Mouse (Mus musculus) A20 (cell line): Measurements from ENCODE around the gene Anks1b.

Source experiments
- DNase-seq: peaks from one replicate; pipeline ENCODE4 v3.0.0-alpha.2; 2011; ENCODE audit warnings: low read depth, low spot score

Gene Anks1b

DNA sequence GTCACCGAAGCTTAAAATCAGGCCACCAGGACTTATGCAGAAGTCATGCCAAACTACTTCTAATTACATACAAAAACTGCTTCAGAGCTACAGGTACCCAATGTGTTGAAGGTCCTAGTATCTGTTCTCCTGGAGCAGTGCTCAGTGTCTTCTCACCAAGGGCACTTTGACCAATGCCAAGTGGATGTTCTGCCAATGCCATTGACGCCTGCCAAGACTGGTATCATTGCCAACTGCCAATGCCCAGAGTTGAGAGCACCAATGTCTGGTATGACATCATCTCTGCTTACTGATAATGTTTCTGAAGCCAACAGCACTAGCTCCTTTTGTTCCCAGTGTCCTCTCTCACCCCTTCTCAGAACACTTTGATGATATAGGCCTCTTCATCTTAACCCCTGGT is 793.4 kb downstream of the Anks1b start:
- DNase-seq = no peak

DNA sequence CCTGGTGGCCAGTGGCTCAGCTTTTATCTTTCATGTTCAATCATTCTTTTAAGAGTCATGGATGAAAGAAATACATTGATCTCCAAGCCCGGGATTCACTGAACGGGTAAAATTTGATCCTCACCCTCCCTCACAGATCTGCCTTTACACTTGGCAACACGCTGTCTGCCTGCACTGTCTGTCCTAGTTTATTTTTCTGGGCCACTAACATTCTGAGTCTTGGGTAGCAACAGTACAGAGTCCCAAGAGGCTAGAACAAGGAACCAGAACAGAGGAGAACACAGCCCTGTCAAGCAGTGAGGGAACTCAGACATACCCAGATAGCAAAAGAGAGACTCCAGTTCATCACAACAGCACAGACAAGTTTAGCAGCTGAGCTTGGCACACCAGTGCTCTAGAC is 797.0 kb downstream of the Anks1b start:
- no peak for DNase-seq

DNA sequence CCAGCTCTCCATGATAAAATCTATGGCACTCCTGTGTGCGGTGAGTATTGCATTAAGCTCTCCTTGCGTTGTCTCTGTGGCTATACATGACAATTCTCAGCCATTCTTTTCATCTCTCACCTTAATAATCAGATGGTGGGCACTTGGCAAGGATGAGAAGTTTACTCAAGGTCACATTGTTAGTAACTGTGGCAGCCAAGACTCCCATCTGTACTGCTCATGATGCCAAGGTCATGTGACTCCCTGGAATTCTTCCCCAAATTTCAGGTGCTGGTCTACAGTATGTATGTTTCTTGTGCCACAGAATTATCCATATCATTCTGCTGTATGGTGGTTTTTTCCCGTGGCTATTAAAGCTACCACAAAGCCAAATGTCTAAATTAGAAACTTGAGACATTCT is 798.8 kb downstream of the Anks1b start:
- no peak for DNase-seq

DNA sequence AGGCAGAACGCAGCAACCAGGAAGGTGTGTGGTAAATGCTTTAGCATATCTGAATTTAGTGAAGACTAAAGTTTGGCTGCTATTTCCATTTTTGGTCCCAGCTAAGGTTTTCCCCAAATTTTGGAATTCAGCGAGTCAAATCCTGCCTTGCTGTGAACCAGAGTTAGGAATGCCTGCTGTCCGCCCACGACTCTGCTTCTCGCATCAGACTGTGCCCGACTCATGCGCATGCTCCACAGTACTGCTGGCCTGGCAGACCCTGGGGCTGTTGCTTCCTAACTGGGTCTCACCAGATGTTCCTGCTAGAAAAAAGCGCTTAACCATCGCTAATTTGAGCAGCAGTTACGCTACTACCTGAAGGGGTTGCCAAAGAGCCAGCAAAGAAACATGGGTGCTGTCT is 801.1 kb downstream of the Anks1b start:
- DNase-seq = no peak

GRCm38 (mm10) chr10:90677421-90677820 is 804.1 kb downstream of the Anks1b start:
- no peak for DNase-seq

DNA sequence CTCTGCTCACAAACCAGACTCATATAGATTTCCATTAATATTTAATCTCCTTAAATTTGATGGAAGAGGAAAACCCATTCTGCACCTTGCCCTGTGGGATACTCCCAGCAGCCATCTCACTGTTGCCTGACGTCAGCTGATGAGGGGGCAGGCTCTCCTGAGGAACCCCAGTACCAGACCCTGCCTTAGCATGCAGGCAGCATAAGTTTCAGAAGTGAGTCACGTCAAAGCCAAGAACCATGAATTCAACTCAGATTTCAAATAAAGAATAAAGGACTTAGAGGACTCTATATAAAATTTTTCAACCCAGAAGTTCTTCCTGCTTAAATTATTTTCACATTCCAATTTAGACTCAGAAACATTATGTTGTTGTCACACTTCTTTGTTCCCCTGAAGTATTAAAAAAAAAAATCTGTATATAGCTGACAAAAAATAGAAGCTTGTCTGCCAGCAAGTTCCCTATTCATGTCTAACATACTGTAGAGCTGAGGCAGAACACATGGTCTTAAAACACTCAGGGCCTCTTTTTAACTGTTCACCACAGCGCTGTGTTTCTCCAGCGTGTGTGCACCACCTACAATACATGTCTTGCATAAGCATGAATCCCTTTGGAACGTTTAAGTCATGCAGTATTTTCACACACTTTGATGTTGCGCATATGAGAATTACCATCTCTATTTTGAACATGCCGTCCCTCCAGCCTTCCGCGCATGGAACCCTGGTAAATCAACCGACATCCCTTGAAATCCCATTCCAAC is 806.6 kb downstream of the Anks1b start:
- no peak for DNase-seq

DNA sequence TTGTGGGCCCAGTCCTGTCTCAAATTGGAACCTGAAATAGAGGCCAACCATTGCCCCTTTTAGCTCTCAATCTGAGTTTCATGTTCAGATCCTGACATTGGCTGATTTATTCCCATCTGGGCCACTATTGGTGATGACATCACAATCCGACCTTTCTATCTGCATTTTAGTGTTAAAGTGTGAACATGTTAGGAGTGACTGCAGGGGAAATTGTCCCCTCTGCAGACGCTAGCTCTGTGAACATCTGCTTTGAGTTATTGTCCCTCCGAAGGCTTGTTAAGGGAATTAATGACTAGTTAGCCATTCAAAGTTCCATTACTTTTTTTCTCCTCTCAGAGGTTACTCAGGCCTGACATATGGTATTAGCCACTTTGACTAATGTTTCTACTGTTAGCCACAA is 810.5 kb downstream of the Anks1b start:
- DNase-seq = no peak

DNA sequence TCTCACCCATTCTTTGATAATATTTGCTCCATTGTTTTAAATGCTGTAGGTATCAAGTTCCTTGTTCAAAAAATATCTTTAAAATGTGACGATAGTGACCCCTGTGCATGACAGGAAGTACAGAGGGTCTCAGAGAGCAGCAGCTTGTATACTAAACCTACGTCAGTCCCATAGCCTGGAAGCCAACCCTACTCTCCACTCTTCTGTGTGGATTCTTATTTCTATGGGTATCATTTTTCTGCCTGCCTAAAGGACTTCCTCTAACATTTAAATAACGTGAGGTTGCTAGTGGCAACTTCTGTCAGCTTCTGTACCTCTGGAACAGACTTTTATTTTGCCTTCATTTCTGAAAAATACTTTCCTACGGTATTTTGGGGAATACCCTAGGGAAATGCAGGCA is 812.1 kb downstream of the Anks1b start:
- no peak for DNase-seq

- no peak for DNase-seq
These were observed 814.8 kb downstream of the Anks1b start for GRCm38 (mm10) chr10:90688153-90688552.

- DNase-seq = no peak
These were observed 815.5 kb downstream of the Anks1b start for GRCm38 (mm10) chr10:90688696-90689252.

GRCm38 (mm10) chr10:90689854-90690513 is 816.7 kb downstream of the Anks1b start:
- peak; percentile 61 for DNase-seq

- DNase-seq = no peak
These were observed 823.4 kb downstream of the Anks1b start for GRCm38 (mm10) chr10:90696687-90697086.

- no peak for DNase-seq
These were observed 824.1 kb downstream of the Anks1b start for GRCm38 (mm10) chr10:90697413-90697812.

- no peak for DNase-seq
These were observed 825.9 kb downstream of the Anks1b start for GRCm38 (mm10) chr10:90699211-90699610.

DNA sequence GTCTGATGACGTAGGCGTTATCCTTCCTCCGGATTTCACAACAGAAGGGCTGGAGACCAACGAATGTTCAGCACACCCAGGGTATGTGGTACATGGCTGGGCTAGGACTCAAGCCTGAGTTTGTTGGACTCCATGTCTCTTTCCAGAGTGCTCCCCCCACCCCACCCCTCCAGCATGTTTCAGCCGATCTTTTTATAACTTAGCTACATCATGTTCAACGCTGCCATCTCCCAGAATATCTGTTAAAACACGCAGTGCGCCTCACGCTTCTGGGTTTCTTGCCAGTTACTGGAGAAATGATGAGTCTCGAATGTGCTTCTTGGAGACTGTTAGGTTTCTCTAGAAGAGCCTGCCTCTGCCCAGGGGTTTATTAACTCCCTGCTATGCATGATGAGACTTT is 831.3 kb downstream of the Anks1b start:
- no peak for DNase-seq

DNA sequence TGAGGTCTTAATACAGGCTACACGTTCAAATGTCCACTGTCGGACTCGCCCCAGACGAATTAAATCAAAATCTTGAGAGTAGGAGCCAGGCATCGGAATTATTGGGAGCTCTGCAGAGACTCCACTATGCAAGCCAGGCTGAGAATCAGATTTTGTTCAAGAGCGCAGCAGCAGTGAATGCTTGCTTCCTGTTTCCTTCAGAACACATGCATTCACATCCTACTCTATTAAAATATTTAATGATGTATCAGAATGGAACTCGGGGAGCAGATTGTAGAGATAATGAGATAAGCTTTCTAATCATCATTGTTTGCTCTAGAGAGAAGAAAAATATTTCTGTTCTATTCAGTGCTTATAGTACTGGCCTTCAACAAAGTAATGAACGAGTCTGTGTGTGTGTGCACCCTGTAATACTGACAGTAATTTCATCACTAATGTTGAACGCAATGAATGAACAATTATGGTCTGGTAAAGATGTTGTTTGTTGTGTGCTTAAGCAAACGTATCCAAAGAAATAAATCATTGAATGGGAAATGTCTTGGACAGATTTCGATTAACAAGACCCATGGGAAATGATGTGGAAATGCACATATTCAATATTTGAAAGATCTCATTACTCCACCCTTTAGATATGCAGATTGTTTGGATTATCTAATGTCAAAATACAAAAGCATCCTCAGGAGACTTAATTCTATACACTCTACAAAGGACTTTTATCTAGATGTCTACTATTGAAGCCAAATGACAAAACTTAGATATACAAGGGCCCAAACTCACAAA is 835.7 kb downstream of the Anks1b start:
- DNase-seq = no peak

DNA sequence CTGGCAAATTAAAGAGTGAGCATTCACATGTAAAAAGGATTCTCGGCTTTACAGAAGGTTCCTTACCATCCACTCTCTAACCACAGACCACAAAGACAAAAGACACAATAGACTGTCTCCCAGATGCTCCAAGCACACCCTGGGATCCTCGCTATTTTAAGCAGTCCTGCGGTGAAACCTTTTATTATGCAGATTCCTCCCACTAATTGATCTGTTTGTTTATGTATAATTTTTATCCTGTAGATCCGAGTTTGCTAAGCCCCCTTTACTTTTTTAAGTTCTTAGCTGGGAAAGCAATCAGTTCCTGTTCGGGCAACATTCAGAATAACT is 836.3 kb downstream of the Anks1b start:
- DNase-seq = no peak

DNA sequence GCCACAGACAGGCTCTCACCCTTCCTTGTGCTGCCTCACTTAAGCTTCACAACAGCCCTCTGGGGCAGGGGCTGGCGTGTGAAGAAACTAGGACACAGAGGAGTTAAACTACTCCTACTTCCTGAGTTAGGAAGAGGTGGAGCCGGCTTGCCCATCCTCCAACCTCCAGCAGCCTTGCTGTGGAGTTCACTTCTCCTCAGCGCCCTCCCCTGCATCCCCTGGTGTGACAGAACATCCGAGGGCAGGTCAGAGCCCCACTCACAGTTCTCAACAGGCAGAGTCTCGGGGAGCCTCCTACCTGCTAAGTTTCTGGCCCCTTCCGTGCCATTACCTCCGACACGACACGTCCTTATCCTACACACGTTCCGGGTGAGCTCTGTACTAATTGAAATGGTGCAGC is 844.7 kb downstream of the Anks1b start:
- DNase-seq = no peak

DNA sequence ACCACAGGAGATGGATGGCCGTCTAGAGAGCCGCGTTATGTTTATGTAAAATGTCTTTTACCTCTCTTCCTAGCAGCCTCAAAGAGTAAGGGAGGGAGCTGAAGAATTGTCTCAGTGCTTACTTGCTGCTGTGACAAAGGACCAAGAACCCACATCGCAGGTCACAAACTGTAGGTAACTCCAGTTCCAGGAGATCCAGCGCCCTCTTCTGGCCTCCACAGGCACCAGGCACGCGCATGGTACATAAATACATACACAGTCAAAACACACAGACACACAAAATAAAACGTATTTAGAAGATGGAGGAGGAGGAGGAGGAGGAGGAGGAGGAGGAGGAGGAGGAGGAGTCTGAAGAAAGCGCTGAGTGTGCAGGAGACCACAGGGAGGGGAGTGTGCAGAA is 845.4 kb downstream of the Anks1b start:
- no peak for DNase-seq

DNA sequence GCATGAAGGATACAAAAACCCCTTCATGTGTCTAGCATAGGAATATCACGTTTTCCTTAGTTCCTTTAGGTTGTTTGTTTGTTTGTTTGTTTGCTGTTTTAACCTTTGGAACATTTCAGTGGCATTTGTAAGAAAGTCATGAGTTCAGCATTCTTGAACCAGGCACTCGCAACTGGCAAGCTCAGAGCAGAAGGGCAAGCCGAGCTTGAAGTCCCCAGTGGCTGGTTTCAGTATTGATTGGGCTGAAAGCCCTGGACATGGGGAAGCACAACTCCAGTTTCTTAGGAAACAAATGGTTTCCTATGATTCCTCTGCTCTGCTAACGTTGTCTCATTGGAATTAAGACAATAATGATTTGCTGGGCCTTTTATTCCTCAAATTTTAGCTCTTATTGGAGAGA is 846.7 kb downstream of the Anks1b start:
- DNase-seq = no peak

DNA sequence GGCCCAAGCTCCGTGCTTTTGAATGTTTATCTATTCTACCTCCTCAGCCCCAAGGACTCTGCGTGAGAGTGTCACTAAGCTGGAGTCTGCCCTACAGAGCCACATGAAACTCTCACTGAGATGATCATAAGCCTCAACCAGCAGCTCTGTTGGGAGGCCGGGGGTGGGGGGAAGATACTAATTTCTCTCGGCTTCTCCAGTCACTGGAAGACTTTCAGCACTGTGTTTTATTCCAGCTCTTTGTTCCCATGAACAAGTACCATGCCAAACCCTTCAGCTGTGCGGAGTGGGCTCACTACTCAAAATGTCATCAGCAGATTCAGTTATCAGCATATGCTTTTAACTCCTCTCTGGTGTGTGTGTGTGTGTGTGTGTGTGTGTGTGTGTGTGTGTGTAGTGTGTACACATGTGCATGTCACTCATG is 849.8 kb downstream of the Anks1b start:
- no peak for DNase-seq

GRCm38 (mm10) chr10:90723941-90724341 is 850.6 kb downstream of the Anks1b start:
- no peak for DNase-seq
